ENCODE assay signal across 24 mouse cellular contexts in genomic region chr9:119247996-119248395, GRCm38 (mm10). TPM values are rescaled to one million over a fixed set of nuclear protein-coding genes. Genes with fewer than 3 reads are reported as not detected.
A peak's percentile ranks its signal among the peaks of the same experiment; 100 is the strongest.
DNase-seq lines count a peak whose midpoint lies in the region; ATAC-seq and TF ChIP-seq lines count a peak whose summit lies in the region.
"Had no signal": no experiment of that assay in that cellular context is flagged by ENCODE, and none has a peak within 500 bp of the region (broad histone marks: within the 10 kb centered on the region; RNA-seq: fewer than 3 reads in every experiment).

No protein-coding gene starts in this region.

- 45% methylated on average over 5 of the region's 5 CpGs for WGBS in liver, postnatal 0 days (ENCODE audit: insufficient replicate concordance)
- WGBS in liver, embryonic 11.5 days = 54% methylated on average over 5 of the region's 5 CpGs

- no peaks in the 10 kb centered on the region for H3K9me3 ChIP-seq in liver, postnatal 0 days (ENCODE audit: low read length)
- H3K9me3 ChIP-seq in liver, embryonic 11.5 days (ENCODE audit: control insufficient read depth, low read length) = no peaks in the 10 kb centered on the region
- H3K9me3 ChIP-seq: heart, embryonic 15.5 days had no signal

- no peak overlapping the region for H3K4me3 ChIP-seq in liver, postnatal 0 days (ENCODE audit: low read depth, low read length)
- H3K4me3 ChIP-seq in liver, embryonic 11.5 days (ENCODE audit: low read depth, low read length) = no peak overlapping the region
- H3K4me3 ChIP-seq: heart, embryonic 15.5 days; layer of hippocampus, adult 2 months had no signal

- no peak overlapping the region for H3K4me2 ChIP-seq in liver, postnatal 0 days (ENCODE audit: low read depth, low read length)
- H3K4me2 ChIP-seq in liver, embryonic 11.5 days = no peak overlapping the region
- H3K4me2 ChIP-seq: heart, embryonic 15.5 days; lung, embryonic 14.5 days had no signal

- peaks cover 31% of the 10 kb centered on the region for H3K36me3 ChIP-seq in liver, postnatal 0 days (replicated peaks; ENCODE audit: insufficient read depth, low read length)
- peaks cover 3% of the 10 kb centered on the region; the same call in 1 of the 2 replicates for H3K36me3 ChIP-seq in liver, embryonic 11.5 days (ENCODE audit: control insufficient read depth, insufficient read depth, low read length)

- H3K27ac ChIP-seq in liver, postnatal 0 days (ENCODE audit: low read depth) = peak overlapping the region; percentile 23
- H3K27ac ChIP-seq in liver, embryonic 11.5 days (ENCODE audit: low read depth, low read length) = no peak overlapping the region
- H3K27ac ChIP-seq: heart, embryonic 15.5 days; kidney, postnatal 0 days; layer of hippocampus, adult 2 months had no signal

- no peak for DNase-seq in liver, postnatal 0 days
- no peak for DNase-seq in liver, embryonic 11.5 days (ENCODE audit: low spot score)
- DNase-seq in adipocyte (ENCODE audit: low spot score) = peak; percentile 28
- peak; percentile 46 for DNase-seq in lung, postnatal 36 days
- peak; percentile 19 for DNase-seq in thymus, postnatal 25 days
- no peak for DNase-seq in urinary bladder, postnatal 14 days (ENCODE audit: low spot score)
- DNase-seq in testis, postnatal 14 days (ENCODE audit: low spot score) = no peak
- DNase-seq: adrenal gland, adult 8-10 months; cerebellum, adult 18-20 months; cerebellum, postnatal 25 days; left cerebral cortex, postnatal 4 days; liver; lung, embryonic 14.5 days; right cerebral cortex, postnatal 25 days had no signal

- ATAC-seq in liver, postnatal 0 days = no peak
- ATAC-seq in liver, embryonic 11.5 days (replicated peaks; ENCODE audit: low FRiP score) = no peak
- ATAC-seq: hindbrain, embryonic 16.5 days; intestine, postnatal 0 days; midbrain, embryonic 16.5 days had no signal

- H3K4me1 ChIP-seq in liver, postnatal 0 days (ENCODE audit: insufficient read depth) = no peaks in the 10 kb centered on the region
- H3K4me1 ChIP-seq in liver, embryonic 11.5 days (replicated peaks; ENCODE audit: control insufficient read depth, insufficient read depth, low read length) = no peaks in the 10 kb centered on the region
- H3K4me1 ChIP-seq: heart, embryonic 15.5 days had no signal

- TF ChIP-seq EP300 in liver, postnatal 0 days (IDR thresholded peaks at IDR 0.05; ENCODE audit: low read depth) = no peak

- no peak overlapping the region for H3K9ac ChIP-seq in liver, postnatal 0 days (replicated peaks)
- H3K9ac ChIP-seq in liver, embryonic 11.5 days (ENCODE audit: low read depth, low read length) = no peak overlapping the region
- H3K9ac ChIP-seq: heart, embryonic 15.5 days; lung, embryonic 14.5 days had no signal

- no peak for TF ChIP-seq CTCF in liver, postnatal 0 days (IDR thresholded peaks at IDR 0.05; ENCODE audit: low read depth)

- no peaks in the 10 kb centered on the region for H3K27me3 ChIP-seq in liver, postnatal 0 days (ENCODE audit: insufficient read depth, low read length)
- no peaks in the 10 kb centered on the region for H3K27me3 ChIP-seq in liver, embryonic 11.5 days (replicated peaks; ENCODE audit: control insufficient read depth, insufficient read depth, low read length)
- H3K27me3 ChIP-seq: heart, embryonic 15.5 days had no signal

RNA-seq across cellular contexts. Expression of gene Slc22a13, which starts 39.1 kb away (rescaled TPM):
- polyA plus RNA-seq in liver, postnatal 0 days (2015; fragmentation: Nextera tagmentation; extraction: Ambion mirVana) = not detected in 2 replicates
- not detected in 2 replicates for polyA plus RNA-seq in liver, embryonic 11.5 days (2014; fragmentation: Nextera tagmentation; extraction: Ambion mirVana)
- polyA plus RNA-seq: C2C12; forebrain, embryonic 11.5 days; gonadal fat pad, adult 2 months; heart, embryonic 15.5 days; hindbrain, embryonic 16.5 days; intestine, postnatal 0 days; lung, embryonic 14.5 days; midbrain, embryonic 16.5 days; stomach, embryonic 16.5 days had no signal

Comparison
In these comparisons a context has a peak if more than half of its experiments do, and no peak if none do; other contexts are left out.
1. DNase-seq: peak in adipocyte (single experiment), lung, postnatal 36 days (single experiment) and thymus, postnatal 25 days (single experiment); none in liver, postnatal 0 days (single experiment), liver, embryonic 11.5 days (single experiment), urinary bladder, postnatal 14 days (single experiment) and testis, postnatal 14 days (single experiment).